Mouse (Mus musculus): ENCODE measurements around the gene Mrpl43. TPM values are rescaled to one million over a fixed set of nuclear protein-coding genes. Genes with fewer than 3 reads are reported as not detected.

The Mrpl43 gene
- polyA plus RNA-seq, 1 experiment: 43.4 TPM

- Histone ChIP-seq H3K27ac (ENCODE audit: control insufficient read depth, insufficient read depth, low read depth, low read length) (no peak overlapping the region), H3K4me3 (ENCODE audit: control insufficient read depth, low read depth, low read length) (no peak overlapping the region)
Measured at GRCm38 (mm10) chr19:45036867-45037266, 30.6 kb upstream of the Mrpl43 start.

GRCm38 (mm10) chr19:45032570-45033332 is 26.5 kb upstream of the Mrpl43 start:
- Histone ChIP-seq H3K4me1 (ENCODE audit: control insufficient read depth, insufficient read depth, low read length) (peaks cover 12% of the 10 kb centered on the region), H3K27me3 (ENCODE audit: control insufficient read depth, insufficient read depth, low read length) (no peaks in the 10 kb centered on the region), H3K36me3 (ENCODE audit: control insufficient read depth, insufficient read depth, low read length) (no peaks in the 10 kb centered on the region), H3K4me3 (ENCODE audit: control insufficient read depth, low read depth, low read length) (no peak overlapping the region), H3K27ac (ENCODE audit: control insufficient read depth, insufficient read depth, low read depth, low read length) (no peak overlapping the region)
- peak; percentile 29; the same call in 1 of the 2 replicates for TF ChIP-seq CTCF (IDR thresholded peaks at IDR 0.05; ENCODE audit: control insufficient read depth, insufficient read depth, insufficient replicate concordance, low read depth, low read length)
- TF ChIP-seq POLR2A (IDR thresholded peaks at IDR 0.05; ENCODE audit: control insufficient read depth, low read depth, low read length): no peak

More at GRCm38 (mm10) chr19:45036867-45037266, 30.6 kb upstream of the Mrpl43 start:
- TF ChIP-seq CTCF (IDR thresholded peaks at IDR 0.05; ENCODE audit: control insufficient read depth, insufficient read depth, insufficient replicate concordance, low read depth, low read length) (peak; percentile 56; the same call in 1 of the 2 replicates), POLR2A (IDR thresholded peaks at IDR 0.05; ENCODE audit: control insufficient read depth, low read depth, low read length) (no peak)
- Histone ChIP-seq H3K27me3 (ENCODE audit: control insufficient read depth, insufficient read depth, low read length) (no peaks in the 10 kb centered on the region), H3K36me3 (ENCODE audit: control insufficient read depth, insufficient read depth, low read length) (no peaks in the 10 kb centered on the region), H3K4me1 (ENCODE audit: control insufficient read depth, insufficient read depth, low read length) (peaks cover 7% of the 10 kb centered on the region; the same call in 1 of the 2 replicates)

GRCm38 (mm10) chr19:45031780-45032179 is 25.5 kb upstream of the Mrpl43 start:
- H3K36me3 ChIP-seq (ENCODE audit: control insufficient read depth, insufficient read depth, low read length): no peaks in the 10 kb centered on the region
- H3K27me3 ChIP-seq (ENCODE audit: control insufficient read depth, insufficient read depth, low read length): no peaks in the 10 kb centered on the region
- no peak overlapping the region for H3K4me3 ChIP-seq (ENCODE audit: control insufficient read depth, low read depth, low read length)
- H3K27ac ChIP-seq (ENCODE audit: control insufficient read depth, insufficient read depth, low read depth, low read length): no peak overlapping the region
- TF ChIP-seq CTCF (IDR thresholded peaks at IDR 0.05; ENCODE audit: control insufficient read depth, insufficient read depth, insufficient replicate concordance, low read depth, low read length) (peak; percentile 75; the same call in 1 of the 2 replicates), POLR2A (IDR thresholded peaks at IDR 0.05; ENCODE audit: control insufficient read depth, low read depth, low read length) (no peak)
- H3K4me1 ChIP-seq (ENCODE audit: control insufficient read depth, insufficient read depth, low read length): peaks cover 12% of the 10 kb centered on the region

- Histone ChIP-seq H3K4me3 (ENCODE audit: control insufficient read depth, low read depth, low read length) (no peak overlapping the region), H3K4me1 (ENCODE audit: control insufficient read depth, insufficient read depth, low read length) (peaks cover 16% of the 10 kb centered on the region), H3K27ac (ENCODE audit: control insufficient read depth, insufficient read depth, low read depth, low read length) (no peak overlapping the region), H3K27me3 (ENCODE audit: control insufficient read depth, insufficient read depth, low read length) (no peaks in the 10 kb centered on the region), H3K36me3 (ENCODE audit: control insufficient read depth, insufficient read depth, low read length) (no peaks in the 10 kb centered on the region)
- TF ChIP-seq CTCF (IDR thresholded peaks at IDR 0.05; ENCODE audit: control insufficient read depth, insufficient read depth, insufficient replicate concordance, low read depth, low read length) (peak; percentile 66; the same call in 1 of the 2 replicates), POLR2A (IDR thresholded peaks at IDR 0.05; ENCODE audit: control insufficient read depth, low read depth, low read length) (no peak)
Measured at GRCm38 (mm10) chr19:45030746-45031693, 24.8 kb upstream of the Mrpl43 start.

GRCm38 (mm10) chr19:45030111-45030510 is 23.9 kb upstream of the Mrpl43 start:
- TF ChIP-seq POLR2A (IDR thresholded peaks at IDR 0.05; ENCODE audit: control insufficient read depth, low read depth, low read length) (no peak), CTCF (IDR thresholded peaks at IDR 0.05; ENCODE audit: control insufficient read depth, insufficient read depth, insufficient replicate concordance, low read depth, low read length) (peak; percentile 91)
- Histone ChIP-seq H3K27me3 (ENCODE audit: control insufficient read depth, insufficient read depth, low read length) (no peaks in the 10 kb centered on the region), H3K36me3 (ENCODE audit: control insufficient read depth, insufficient read depth, low read length) (no peaks in the 10 kb centered on the region), H3K4me1 (ENCODE audit: control insufficient read depth, insufficient read depth, low read length) (peaks cover 17% of the 10 kb centered on the region), H3K27ac (ENCODE audit: control insufficient read depth, insufficient read depth, low read depth, low read length) (no peak overlapping the region), H3K4me3 (ENCODE audit: control insufficient read depth, low read depth, low read length) (no peak overlapping the region)

GRCm38 (mm10) chr19:45029571-45029970 is 23.3 kb upstream of the Mrpl43 start:
- no peak overlapping the region for H3K27ac ChIP-seq (ENCODE audit: control insufficient read depth, insufficient read depth, low read depth, low read length)
- peaks cover 21% of the 10 kb centered on the region for H3K4me1 ChIP-seq (ENCODE audit: control insufficient read depth, insufficient read depth, low read length)
- TF ChIP-seq POLR2A (IDR thresholded peaks at IDR 0.05; ENCODE audit: control insufficient read depth, low read depth, low read length) (no peak), CTCF (IDR thresholded peaks at IDR 0.05; ENCODE audit: control insufficient read depth, insufficient read depth, insufficient replicate concordance, low read depth, low read length) (no peak)
- H3K27me3 ChIP-seq (ENCODE audit: control insufficient read depth, insufficient read depth, low read length): no peaks in the 10 kb centered on the region
- no peaks in the 10 kb centered on the region for H3K36me3 ChIP-seq (ENCODE audit: control insufficient read depth, insufficient read depth, low read length)
- no peak overlapping the region for H3K4me3 ChIP-seq (ENCODE audit: control insufficient read depth, low read depth, low read length)

GRCm38 (mm10) chr19:45028746-45029145 is 22.5 kb upstream of the Mrpl43 start:
- H3K4me1 ChIP-seq (ENCODE audit: control insufficient read depth, insufficient read depth, low read length): peaks cover 26% of the 10 kb centered on the region
- no peaks in the 10 kb centered on the region; the same call in 1 of the 2 replicates for H3K27me3 ChIP-seq (ENCODE audit: control insufficient read depth, insufficient read depth, low read length)
- TF ChIP-seq CTCF (IDR thresholded peaks at IDR 0.05; ENCODE audit: control insufficient read depth, insufficient read depth, insufficient replicate concordance, low read depth, low read length): no peak
- TF ChIP-seq POLR2A (IDR thresholded peaks at IDR 0.05; ENCODE audit: control insufficient read depth, low read depth, low read length): no peak
- no peaks in the 10 kb centered on the region for H3K36me3 ChIP-seq (ENCODE audit: control insufficient read depth, insufficient read depth, low read length)
- H3K27ac ChIP-seq (ENCODE audit: control insufficient read depth, insufficient read depth, low read depth, low read length): peak overlapping the region; percentile 14; the same call in 1 of the 2 replicates
- 0 out of 2 replicates have a peak overlapping the region, but pooled peaks have one; percentile 14 for H3K4me3 ChIP-seq (ENCODE audit: control insufficient read depth, low read depth, low read length)
